In genomic region chr12:46284519-46284918, GRCm38 (mm10) we compare ENCODE assay signal across 18 mouse cellular contexts.
A peak's percentile ranks its signal among the peaks of the same experiment; 100 is the strongest.
DNase-seq lines count a peak whose midpoint lies in the region; ATAC-seq lines count a peak whose summit lies in the region.
"Had no signal": no experiment of that assay in that cellular context is flagged by ENCODE, and none has a peak within 500 bp of the region (broad histone marks: within the 10 kb centered on the region; RNA-seq: fewer than 3 reads in every experiment).

No protein-coding gene starts in this region.

- peak; percentile 49; the same call in 1 of the 2 replicates for ATAC-seq in kidney, embryonic 16.5 days (ENCODE audit: low FRiP score, low TSS enrichment)
- ATAC-seq in neural tube, embryonic 15.5 days (ENCODE audit: low FRiP score) = 0 out of 2 replicates have a peak, but pooled peaks have one; percentile 63
- ATAC-seq: forebrain, embryonic 15.5 days had no signal

- no peak overlapping the region for H3K27ac ChIP-seq in kidney, embryonic 16.5 days (ENCODE audit: low read length)
- H3K27ac ChIP-seq in neural tube, embryonic 15.5 days (replicated peaks) = no peak overlapping the region
- H3K27ac ChIP-seq: embryonic facial prominence, embryonic 13.5 days; forebrain, embryonic 15.5 days; heart, embryonic 13.5 days; hindbrain, embryonic 15.5 days had no signal

- no peaks in the 10 kb centered on the region for H3K36me3 ChIP-seq in kidney, embryonic 16.5 days (ENCODE audit: insufficient read depth, low read length)
- H3K36me3 ChIP-seq in neural tube, embryonic 15.5 days = no peaks in the 10 kb centered on the region
- H3K36me3 ChIP-seq: embryonic facial prominence, embryonic 13.5 days; forebrain, embryonic 15.5 days; heart, embryonic 13.5 days; hindbrain, embryonic 15.5 days had no signal

- no peak overlapping the region for H3K4me2 ChIP-seq in kidney, embryonic 16.5 days (replicated peaks; ENCODE audit: low read depth, low read length)
- no peak overlapping the region for H3K4me2 ChIP-seq in neural tube, embryonic 15.5 days
- H3K4me2 ChIP-seq: embryonic facial prominence, embryonic 13.5 days; forebrain, embryonic 15.5 days; heart, embryonic 13.5 days; hindbrain, embryonic 15.5 days had no signal

- WGBS in kidney, embryonic 16.5 days = 37% methylated on average over 3 of the region's 3 CpGs
- 20% methylated on average over 3 of the region's 3 CpGs for WGBS in neural tube, embryonic 15.5 days

- DNase-seq in embryo, embryonic 11 days = peak; percentile 2
- DNase-seq in embryo, embryonic 9.5 days (ENCODE audit: extremely low spot score) = no peak
- no peak for DNase-seq in kidney, adult 11 months
- peak; percentile 16 for DNase-seq in mesoderm, embryonic 11.5 days (ENCODE audit: low read depth, low spot score)
- DNase-seq in cerebellum, postnatal 36 days = no peak
- DNase-seq: adrenal gland, postnatal 10 days; cerebellum, adult 11-12 months; cerebellum, adult 9-10 months; cerebellum, postnatal 25 days; gastrocnemius, postnatal 36 days; heart, adult 11 months; heart, postnatal 36 days had no signal

- no peaks in the 10 kb centered on the region for H3K27me3 ChIP-seq in kidney, embryonic 16.5 days (ENCODE audit: insufficient read depth, low read length)
- H3K27me3 ChIP-seq in neural tube, embryonic 15.5 days (replicated peaks) = no peaks in the 10 kb centered on the region
- H3K27me3 ChIP-seq: embryonic facial prominence, embryonic 13.5 days; forebrain, embryonic 15.5 days; heart, embryonic 13.5 days; hindbrain, embryonic 15.5 days had no signal

- H3K4me1 ChIP-seq in kidney, embryonic 16.5 days (ENCODE audit: insufficient read depth, low read length) = no peaks in the 10 kb centered on the region
- no peaks in the 10 kb centered on the region for H3K4me1 ChIP-seq in neural tube, embryonic 15.5 days
- H3K4me1 ChIP-seq: embryonic facial prominence, embryonic 13.5 days; forebrain, embryonic 15.5 days; heart, embryonic 13.5 days; hindbrain, embryonic 15.5 days had no signal

- H3K9ac ChIP-seq in kidney, embryonic 16.5 days (replicated peaks; ENCODE audit: low read length) = no peak overlapping the region
- H3K9ac ChIP-seq in neural tube, embryonic 15.5 days (replicated peaks) = no peak overlapping the region
- H3K9ac ChIP-seq: embryonic facial prominence, embryonic 13.5 days; forebrain, embryonic 15.5 days; heart, embryonic 13.5 days; hindbrain, embryonic 15.5 days had no signal

- H3K9me3 ChIP-seq in kidney, embryonic 16.5 days (ENCODE audit: low read length) = no peaks in the 10 kb centered on the region
- no peaks in the 10 kb centered on the region for H3K9me3 ChIP-seq in neural tube, embryonic 15.5 days (replicated peaks)
- H3K9me3 ChIP-seq: forebrain, embryonic 15.5 days; heart, embryonic 13.5 days; hindbrain, embryonic 15.5 days had no signal

- no peak overlapping the region for H3K4me3 ChIP-seq in kidney, embryonic 16.5 days (ENCODE audit: low read length)
- H3K4me3 ChIP-seq in neural tube, embryonic 15.5 days (replicated peaks) = no peak overlapping the region
- H3K4me3 ChIP-seq: embryonic facial prominence, embryonic 13.5 days; forebrain, embryonic 15.5 days; heart, embryonic 13.5 days; hindbrain, embryonic 15.5 days had no signal

Comparison
In these comparisons a context has a peak if more than half of its experiments do, and no peak if none do; other contexts are left out.
1. DNase-seq: peak in embryo, embryonic 11 days (single experiment) and mesoderm, embryonic 11.5 days (single experiment); none in embryo, embryonic 9.5 days (single experiment), kidney, adult 11 months (single experiment) and cerebellum, postnatal 36 days (0 of 2).